Mouse (Mus musculus): ENCODE data around the gene Tbcb. TPM values are rescaled to one million over a fixed set of nuclear protein-coding genes. Genes with fewer than 3 reads are reported as not detected.

Tbcb gene
- polyA plus RNA-seq, 1 experiment, result 83.5 TPM

DNA sequence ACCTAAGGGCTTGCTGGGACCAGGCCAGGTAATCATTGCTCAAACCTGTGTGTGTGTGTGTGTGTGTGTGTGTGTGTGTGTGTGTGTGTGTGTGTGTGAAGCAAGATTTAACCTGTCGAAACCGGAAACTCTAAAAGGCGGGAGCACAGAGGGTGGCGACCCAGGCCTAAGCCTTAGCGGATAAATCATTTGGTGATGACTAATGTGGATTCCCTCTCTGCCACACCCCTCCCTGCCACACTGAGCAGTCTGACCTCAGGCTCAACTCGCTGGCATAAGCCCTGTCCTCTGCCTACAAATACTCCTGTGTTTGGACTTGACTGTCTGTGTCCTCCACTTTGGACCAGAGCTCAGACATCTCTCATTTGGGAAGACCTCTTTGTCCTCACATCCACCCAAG is 35.9 kb downstream of the Tbcb start:
- peaks cover 4% of the 10 kb centered on the region for H3K4me1 ChIP-seq (ENCODE audit: control insufficient read depth, insufficient read depth, low read length)

DNA sequence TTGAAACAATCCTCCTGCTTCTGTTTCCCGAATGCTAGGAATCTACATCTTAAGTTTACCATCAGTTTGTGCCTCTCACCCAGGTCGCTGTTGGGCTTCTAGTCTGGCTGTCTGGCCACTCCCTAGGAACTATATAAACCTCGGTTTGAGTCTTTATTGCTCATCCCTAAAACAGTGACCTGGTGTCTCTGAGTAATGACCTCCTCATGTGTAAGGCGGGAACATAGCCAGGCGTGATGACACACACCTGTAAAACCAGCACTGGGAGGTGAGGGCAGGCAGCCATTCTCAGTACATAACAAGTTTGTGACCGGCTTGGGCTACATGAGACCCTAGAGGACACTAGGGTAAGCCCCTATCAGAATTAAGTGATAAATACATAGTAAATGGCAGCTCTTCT is 36.6 kb downstream of the Tbcb start:
- Histone ChIP-seq H3K27ac (ENCODE audit: insufficient read depth, low read length) (peak overlapping the region; percentile 9; the same call in 1 of the 2 replicates), H3K4me3 (ENCODE audit: insufficient read depth, low read length) (no peak overlapping the region), H3K4me1 (ENCODE audit: control insufficient read depth, insufficient read depth, low read length) (peaks cover 4% of the 10 kb centered on the region)
- no peak for TF ChIP-seq POLR2A (IDR thresholded peaks at IDR 0.05; ENCODE audit: low read depth, low read length)
- TF ChIP-seq CTCF (IDR thresholded peaks at IDR 0.05; ENCODE audit: borderline replicate concordance, insufficient read depth, low read length), result no peak

More for the DNA sequence above, 35.9 kb downstream of the Tbcb start:
- TF ChIP-seq CTCF (IDR thresholded peaks at IDR 0.05; ENCODE audit: borderline replicate concordance, insufficient read depth, low read length), result no peak
- Histone ChIP-seq H3K27ac (ENCODE audit: insufficient read depth, low read length) (no peak overlapping the region), H3K4me3 (ENCODE audit: insufficient read depth, low read length) (no peak overlapping the region)

DNA sequence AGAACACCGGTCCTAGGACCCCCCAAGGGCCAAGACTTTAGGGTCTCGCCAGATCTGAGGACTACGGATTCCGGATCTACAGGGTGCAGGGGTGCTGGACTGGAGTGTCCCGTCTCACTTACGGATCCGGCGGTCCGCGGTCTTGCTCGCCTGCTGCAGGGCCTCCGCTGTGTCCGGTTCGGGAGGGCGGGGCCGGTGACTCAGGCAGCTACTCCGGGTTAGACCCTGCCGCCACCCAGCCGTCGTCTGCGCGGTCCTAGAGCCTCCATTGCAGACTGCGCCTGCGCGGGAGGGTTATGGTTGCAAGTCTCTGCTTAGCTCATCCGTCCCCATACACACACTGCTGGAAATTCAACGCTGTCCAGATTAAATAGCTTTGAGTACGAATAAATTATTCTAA is 37.2 kb downstream of the Tbcb start:
- Histone ChIP-seq H3K4me3 (ENCODE audit: insufficient read depth, low read length) (peak overlapping the region; percentile 94), H3K4me1 (ENCODE audit: control insufficient read depth, insufficient read depth, low read length) (peaks cover 4% of the 10 kb centered on the region), H3K27ac (ENCODE audit: insufficient read depth, low read length) (peak overlapping the region; percentile 92)
- TF ChIP-seq CTCF (IDR thresholded peaks at IDR 0.05; ENCODE audit: borderline replicate concordance, insufficient read depth, low read length) (no peak), POLR2A (IDR thresholded peaks at IDR 0.05; ENCODE audit: low read depth, low read length) (peak; percentile 96)

DNA sequence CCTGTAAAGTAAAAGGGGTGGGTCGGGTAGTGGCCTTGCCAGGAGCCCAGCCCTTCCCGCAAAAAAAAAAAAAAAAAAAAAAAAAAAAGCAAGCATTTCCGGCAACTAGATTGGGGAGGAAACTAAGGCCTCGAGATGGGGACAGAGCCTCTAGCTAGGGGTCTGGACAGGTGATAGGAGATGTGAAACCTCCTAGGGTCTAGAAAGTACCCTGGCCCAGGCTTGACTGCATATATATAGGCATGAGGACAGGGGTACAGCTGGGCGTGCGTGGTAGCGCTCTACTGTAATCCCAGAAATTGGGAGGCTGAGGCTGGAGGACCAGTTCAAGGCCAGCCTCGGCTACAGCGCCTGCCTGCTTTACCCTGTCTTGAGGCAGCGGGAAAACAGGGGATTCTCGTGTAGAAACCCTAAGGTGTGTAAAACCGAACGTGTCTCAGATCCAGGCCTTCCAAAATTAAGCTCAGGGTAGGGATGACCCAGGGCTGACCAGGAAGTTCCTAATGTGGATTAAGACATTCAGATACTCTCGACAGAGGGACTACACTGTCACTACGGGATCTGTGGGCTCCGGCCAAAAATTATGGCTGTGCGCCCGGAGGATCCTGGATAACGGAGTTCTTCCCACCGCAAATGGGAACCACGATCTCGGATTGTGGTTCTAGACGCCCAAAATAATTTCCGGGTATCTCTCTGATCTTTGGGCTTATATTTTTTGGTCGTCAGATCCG is 37.8 kb downstream of the Tbcb start:
- Histone ChIP-seq H3K27ac (ENCODE audit: insufficient read depth, low read length) (peak overlapping the region; percentile 92), H3K4me3 (ENCODE audit: insufficient read depth, low read length) (peak overlapping the region; percentile 94), H3K4me1 (ENCODE audit: control insufficient read depth, insufficient read depth, low read length) (peaks cover 4% of the 10 kb centered on the region)
- TF ChIP-seq POLR2A (IDR thresholded peaks at IDR 0.05; ENCODE audit: low read depth, low read length), result peak; percentile 30; the same call in 1 of the 2 replicates
- TF ChIP-seq CTCF (IDR thresholded peaks at IDR 0.05; ENCODE audit: borderline replicate concordance, insufficient read depth, low read length), result no peak

DNA sequence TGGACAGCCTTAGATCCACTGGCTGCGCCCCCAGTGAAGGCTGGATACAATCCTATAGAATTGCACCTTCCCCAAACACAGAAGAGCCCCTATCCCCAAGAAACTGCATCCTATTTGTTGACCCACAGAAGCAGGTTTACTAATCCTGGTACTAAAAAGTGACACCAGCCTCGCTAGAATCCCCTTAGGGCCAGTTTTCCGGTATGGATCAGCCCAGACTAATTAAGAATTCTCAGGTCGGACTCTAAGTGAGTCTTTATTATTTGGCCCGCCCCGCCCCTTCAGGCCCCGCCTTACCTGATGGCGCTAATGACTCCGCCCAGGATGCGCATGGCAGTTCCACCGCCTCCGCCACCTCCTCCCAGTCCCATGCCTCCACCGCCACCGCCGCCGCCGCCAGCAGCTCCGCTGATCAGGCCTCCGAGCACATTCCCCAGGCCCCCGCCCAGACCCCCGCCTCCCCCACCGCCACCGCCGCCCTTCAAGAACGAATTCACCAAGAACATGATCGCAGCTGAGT is 38.4 kb downstream of the Tbcb start:
- no peak overlapping the region for H3K27ac ChIP-seq (ENCODE audit: insufficient read depth, low read length)
- peak; percentile 46; the same call in 1 of the 2 replicates for TF ChIP-seq POLR2A (IDR thresholded peaks at IDR 0.05; ENCODE audit: low read depth, low read length)
- no peak for TF ChIP-seq CTCF (IDR thresholded peaks at IDR 0.05; ENCODE audit: borderline replicate concordance, insufficient read depth, low read length)
- peak overlapping the region; percentile 94 for H3K4me3 ChIP-seq (ENCODE audit: insufficient read depth, low read length)
- peaks cover 4% of the 10 kb centered on the region for H3K4me1 ChIP-seq (ENCODE audit: control insufficient read depth, insufficient read depth, low read length)

DNA sequence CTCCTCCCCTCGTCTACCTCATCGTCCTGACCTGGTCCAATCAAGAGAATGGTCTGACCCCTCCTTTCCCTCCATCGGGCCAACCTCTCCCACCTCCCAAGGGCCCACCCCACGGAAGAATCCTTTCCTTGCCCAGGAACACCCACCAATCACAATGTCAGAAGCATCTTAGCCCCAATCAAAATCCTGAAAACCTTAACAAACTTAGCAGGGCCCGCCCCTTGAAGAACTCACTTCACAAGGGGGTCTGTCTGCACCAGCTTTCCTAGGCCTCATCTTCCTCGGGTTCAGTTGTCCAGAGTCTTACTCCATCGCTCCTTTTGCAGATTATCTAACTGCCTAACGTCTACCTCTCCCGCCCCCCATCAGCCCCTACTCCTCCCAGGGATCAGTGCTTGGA is 39.1 kb downstream of the Tbcb start:
- no peak overlapping the region for H3K27ac ChIP-seq (ENCODE audit: insufficient read depth, low read length)
- no peak for TF ChIP-seq CTCF (IDR thresholded peaks at IDR 0.05; ENCODE audit: borderline replicate concordance, insufficient read depth, low read length)
- TF ChIP-seq POLR2A (IDR thresholded peaks at IDR 0.05; ENCODE audit: low read depth, low read length), result no peak

DNA sequence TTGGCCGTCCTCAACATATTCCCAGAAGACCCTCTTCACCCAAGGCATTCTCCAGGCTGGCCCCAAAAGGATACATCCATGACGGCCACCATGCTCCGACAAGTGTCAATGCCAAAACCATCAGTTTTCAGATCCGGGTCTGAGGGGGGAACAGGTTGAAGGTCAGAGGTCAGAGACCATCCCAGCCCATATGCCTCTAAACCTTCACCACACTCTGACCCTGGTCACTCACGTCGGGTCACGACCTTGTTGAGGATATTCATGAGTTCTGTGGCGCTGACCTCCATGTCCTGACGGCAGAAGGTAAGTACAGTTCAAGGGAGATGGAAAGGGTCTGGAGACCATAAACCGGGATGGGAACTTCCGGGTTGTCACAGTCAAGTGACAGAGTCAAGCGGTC is 40.0 kb downstream of the Tbcb start:
- no peak for TF ChIP-seq CTCF (IDR thresholded peaks at IDR 0.05; ENCODE audit: borderline replicate concordance, insufficient read depth, low read length)
- no peak for TF ChIP-seq POLR2A (IDR thresholded peaks at IDR 0.05; ENCODE audit: low read depth, low read length)
- H3K4me1 ChIP-seq (ENCODE audit: control insufficient read depth, insufficient read depth, low read length), result peaks cover 4% of the 10 kb centered on the region
- H3K27ac ChIP-seq (ENCODE audit: insufficient read depth, low read length), result no peak overlapping the region
- no peak overlapping the region for H3K4me3 ChIP-seq (ENCODE audit: insufficient read depth, low read length)

More for the DNA sequence above, 39.1 kb downstream of the Tbcb start:
- Histone ChIP-seq H3K4me3 (ENCODE audit: insufficient read depth, low read length) (peak overlapping the region; percentile 94), H3K4me1 (ENCODE audit: control insufficient read depth, insufficient read depth, low read length) (peaks cover 4% of the 10 kb centered on the region)

DNA sequence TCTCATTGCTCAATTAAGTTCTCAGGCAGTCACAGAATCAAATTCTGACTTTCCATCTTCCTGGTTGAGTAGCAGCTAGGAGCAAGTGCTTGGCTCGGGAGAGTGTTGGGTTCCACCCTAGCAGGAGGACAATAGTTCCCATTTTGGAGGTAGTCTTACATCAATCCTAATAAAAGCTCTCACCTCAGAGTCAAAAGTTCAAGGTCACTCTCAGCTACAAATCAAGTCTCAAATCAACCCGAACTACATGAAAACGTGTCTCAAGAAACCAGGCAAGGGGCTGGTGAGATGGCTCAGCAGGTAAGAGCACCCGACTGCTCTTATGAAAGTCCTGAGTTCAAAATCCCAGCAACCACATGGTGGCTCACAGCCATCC is 43.0 kb downstream of the Tbcb start:
- no peak for TF ChIP-seq CTCF (IDR thresholded peaks at IDR 0.05; ENCODE audit: borderline replicate concordance, insufficient read depth, low read length)
- no peak for TF ChIP-seq POLR2A (IDR thresholded peaks at IDR 0.05; ENCODE audit: low read depth, low read length)
- no peak overlapping the region for H3K4me3 ChIP-seq (ENCODE audit: insufficient read depth, low read length)
- no peaks in the 10 kb centered on the region for H3K4me1 ChIP-seq (ENCODE audit: control insufficient read depth, insufficient read depth, low read length)
- no peak overlapping the region for H3K27ac ChIP-seq (ENCODE audit: insufficient read depth, low read length)

DNA sequence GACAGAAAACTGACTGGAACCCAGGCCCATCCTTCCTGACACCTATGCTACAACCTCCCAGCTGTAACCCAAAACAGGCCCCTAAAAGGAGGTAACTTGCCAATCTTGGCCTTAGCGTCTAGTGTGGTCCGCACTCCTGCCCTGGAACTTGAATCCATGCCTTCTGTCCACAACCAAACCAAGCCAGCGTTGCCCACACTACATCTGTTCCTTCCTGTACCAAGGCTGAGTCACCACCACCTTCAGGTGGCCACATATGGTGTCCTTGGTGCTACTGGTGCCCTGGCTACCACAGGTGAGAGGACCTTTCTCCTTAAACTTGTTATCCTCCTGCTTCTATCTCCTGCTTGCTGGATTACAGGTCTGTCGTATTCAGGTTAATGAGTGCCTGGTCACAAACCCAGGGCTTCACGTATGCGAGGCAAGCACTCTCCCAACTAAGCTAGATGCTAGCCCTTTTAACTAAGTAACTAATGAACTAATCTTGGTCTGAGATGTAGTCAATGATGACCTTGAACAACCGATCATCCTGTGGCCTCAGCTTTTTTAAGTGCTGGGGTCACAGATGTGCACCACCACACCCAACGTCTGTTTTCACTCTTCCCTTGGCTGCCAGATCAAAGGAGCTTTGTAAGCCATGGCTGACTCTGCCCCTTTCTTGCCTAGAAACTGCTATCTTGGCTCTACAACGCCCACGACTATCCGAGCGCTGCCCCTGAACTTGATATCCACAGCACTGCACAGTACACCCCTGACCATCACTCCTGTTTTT is 43.5 kb downstream of the Tbcb start:
- no peaks in the 10 kb centered on the region; the same call in 1 of the 2 replicates for H3K4me1 ChIP-seq (ENCODE audit: control insufficient read depth, insufficient read depth, low read length)
- H3K27ac ChIP-seq (ENCODE audit: insufficient read depth, low read length), result no peak overlapping the region
- no peak overlapping the region for H3K4me3 ChIP-seq (ENCODE audit: insufficient read depth, low read length)
- no peak for TF ChIP-seq POLR2A (IDR thresholded peaks at IDR 0.05; ENCODE audit: low read depth, low read length)
- no peak for TF ChIP-seq CTCF (IDR thresholded peaks at IDR 0.05; ENCODE audit: borderline replicate concordance, insufficient read depth, low read length)
